Mouse (Mus musculus): ENCODE results near the gene Palld. TPM values are rescaled to one million over a fixed set of nuclear protein-coding genes. Genes with fewer than 3 reads are reported as not detected.
A peak's percentile ranks its signal among the peaks of the same experiment; 100 is the strongest.

Palld gene
- polyA plus RNA-seq, 1 experiment from 2014 or later, result 64.6 TPM

DNA sequence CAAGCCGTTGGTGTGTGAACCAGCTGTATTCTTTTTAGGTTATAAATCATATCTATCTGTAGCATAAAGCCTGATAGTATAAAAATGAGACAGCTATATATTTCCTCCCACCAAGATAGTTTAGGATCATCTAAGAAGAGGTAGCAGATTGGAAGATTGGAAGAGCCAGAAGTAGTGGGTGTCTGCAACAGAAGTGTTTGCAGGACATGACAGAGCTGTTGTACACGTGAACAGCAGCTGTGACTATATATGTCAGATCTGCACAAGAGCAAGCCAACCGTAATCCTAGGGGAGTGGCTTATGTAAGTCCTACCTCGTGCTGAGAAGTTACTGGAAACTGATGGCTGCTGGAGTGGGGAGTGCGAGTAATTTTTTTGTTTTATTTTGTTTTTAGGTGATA lies 240.9 kb downstream of the Palld start:
- Histone ChIP-seq H3K9ac (no peak overlapping the region), H3K4me2 (replicated peaks) (no peak overlapping the region), H3K4me3 (no peak overlapping the region), H3K27me3 (no peaks in the 10 kb centered on the region), H3K27ac (no peak overlapping the region), H3K9me3 (replicated peaks) (no peaks in the 10 kb centered on the region), H3K36me3 (no peaks in the 10 kb centered on the region), H3K4me1 (peaks cover 4% of the 10 kb centered on the region; the same call in 1 of the 2 replicates)
- WGBS, result 91% methylated on average over 5 of the region's 5 CpGs
- ATAC-seq (ENCODE audit: low FRiP score), result no peak

DNA sequence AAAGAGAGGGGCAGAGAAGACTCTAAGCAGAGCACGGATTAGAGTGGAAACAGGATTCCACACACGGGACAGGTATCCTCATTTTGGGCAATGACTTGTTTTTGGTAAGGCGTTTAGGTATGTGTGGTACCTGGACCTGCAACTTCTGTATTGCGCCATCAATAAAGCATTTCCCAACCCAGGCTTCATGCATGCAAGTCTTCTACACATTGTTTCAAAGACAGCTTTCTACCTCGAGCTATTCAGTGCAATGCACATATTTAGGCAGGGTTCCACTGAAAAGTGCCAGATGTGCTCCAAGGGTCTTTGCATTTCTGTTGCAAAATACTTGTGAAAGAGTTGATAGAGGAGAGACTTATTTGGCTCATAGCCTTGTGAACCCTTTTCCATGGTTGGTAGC lies 241.5 kb downstream of the Palld start:
- no peak overlapping the region for H3K27ac ChIP-seq
- no peak for ATAC-seq (ENCODE audit: low FRiP score)
- H3K4me2 ChIP-seq (replicated peaks), result no peak overlapping the region
- no peak overlapping the region for H3K4me3 ChIP-seq
- 93% methylated on average over 5 of the region's 5 CpGs for WGBS
- H3K36me3 ChIP-seq, result no peaks in the 10 kb centered on the region
- no peaks in the 10 kb centered on the region for H3K9me3 ChIP-seq (replicated peaks)
- no peaks in the 10 kb centered on the region for H3K27me3 ChIP-seq
- peaks cover 4% of the 10 kb centered on the region; the same call in 1 of the 2 replicates for H3K4me1 ChIP-seq
- no peak overlapping the region for H3K9ac ChIP-seq

DNA sequence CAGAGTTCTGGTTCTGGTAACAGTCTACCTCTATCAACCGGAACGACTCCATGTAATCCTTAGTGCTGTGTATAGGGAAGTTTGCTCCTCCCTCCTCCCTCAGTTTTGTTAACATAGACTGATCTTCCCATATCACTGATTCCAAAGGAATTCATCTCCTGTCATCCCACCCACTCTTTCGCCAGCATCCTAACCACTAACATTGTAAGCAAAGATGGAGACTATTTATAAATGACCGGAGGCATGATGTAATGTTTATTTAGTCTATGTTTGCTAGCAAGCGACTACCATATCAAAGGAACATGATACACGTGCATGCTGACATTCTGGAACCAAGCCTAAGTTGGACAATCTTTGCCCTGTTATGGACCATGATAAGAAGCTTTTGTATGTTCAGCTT lies 250.5 kb downstream of the Palld start:
- no peak overlapping the region for H3K4me2 ChIP-seq (replicated peaks)
- no peaks in the 10 kb centered on the region for H3K9me3 ChIP-seq (replicated peaks)
- H3K9ac ChIP-seq, result no peak overlapping the region
- no peak overlapping the region for H3K27ac ChIP-seq
- no peaks in the 10 kb centered on the region for H3K27me3 ChIP-seq
- H3K36me3 ChIP-seq, result no peaks in the 10 kb centered on the region
- no peaks in the 10 kb centered on the region for H3K4me1 ChIP-seq
- ATAC-seq (ENCODE audit: low FRiP score), result no peak
- H3K4me3 ChIP-seq, result no peak overlapping the region
- WGBS, result 87% methylated on average over 6 of the region's 6 CpGs

- H3K4me2 ChIP-seq (replicated peaks), result no peak overlapping the region
- H3K4me3 ChIP-seq, result no peak overlapping the region
- 69% methylated on average over 8 of the region's 8 CpGs for WGBS
Observed at GRCm38 (mm10) chr8:61646195-61646835, 256.2 kb downstream of the Palld start.

DNA sequence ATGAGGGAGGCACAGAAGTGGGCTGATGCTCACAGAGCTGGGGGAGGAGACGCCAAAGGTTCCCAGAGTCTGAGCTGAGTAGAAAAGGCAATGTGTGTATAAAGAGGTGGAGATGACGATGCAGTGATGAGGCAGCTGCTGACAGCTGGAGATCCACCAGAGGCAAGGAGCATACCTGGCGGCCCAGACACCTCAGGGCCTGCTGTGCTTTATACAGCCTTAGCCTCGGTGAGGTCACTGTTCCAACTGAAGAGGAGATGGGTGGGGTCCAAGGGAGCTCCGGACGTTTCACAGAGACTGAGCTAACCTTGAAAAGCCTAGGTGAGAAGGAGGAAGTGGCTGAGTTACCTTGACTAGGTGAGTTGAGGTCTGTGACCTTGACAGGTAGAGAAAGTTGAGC lies 256.8 kb downstream of the Palld start:
- no peak overlapping the region for H3K27ac ChIP-seq
- no peak overlapping the region for H3K4me2 ChIP-seq (replicated peaks)
- ATAC-seq (ENCODE audit: low FRiP score), result no peak
- H3K36me3 ChIP-seq, result no peaks in the 10 kb centered on the region
- H3K4me3 ChIP-seq, result no peak overlapping the region
- no peaks in the 10 kb centered on the region for H3K4me1 ChIP-seq
- H3K9ac ChIP-seq, result no peak overlapping the region
- 86% methylated on average over 6 of the region's 6 CpGs for WGBS
- no peaks in the 10 kb centered on the region for H3K9me3 ChIP-seq (replicated peaks)
- H3K27me3 ChIP-seq, result no peaks in the 10 kb centered on the region

More at GRCm38 (mm10) chr8:61646195-61646835, 256.2 kb downstream of the Palld start:
- no peak overlapping the region for H3K9ac ChIP-seq
- ATAC-seq (ENCODE audit: low FRiP score), result no peak
- no peak overlapping the region for H3K27ac ChIP-seq
- H3K4me1 ChIP-seq, result no peaks in the 10 kb centered on the region
- no peaks in the 10 kb centered on the region for H3K9me3 ChIP-seq (replicated peaks)
- no peaks in the 10 kb centered on the region for H3K36me3 ChIP-seq
- H3K27me3 ChIP-seq, result no peaks in the 10 kb centered on the region

- H3K27ac ChIP-seq, result no peak overlapping the region
- WGBS, result 80% methylated on average over 3 of the region's 3 CpGs
- no peak for ATAC-seq (ENCODE audit: low FRiP score)
- no peaks in the 10 kb centered on the region for H3K9me3 ChIP-seq (replicated peaks)
- H3K4me1 ChIP-seq, result peaks cover 4% of the 10 kb centered on the region; the same call in 1 of the 2 replicates
- H3K36me3 ChIP-seq, result no peaks in the 10 kb centered on the region
- no peak overlapping the region for H3K4me3 ChIP-seq
- H3K9ac ChIP-seq, result no peak overlapping the region
- H3K4me2 ChIP-seq (replicated peaks), result no peak overlapping the region
- no peaks in the 10 kb centered on the region for H3K27me3 ChIP-seq
Observed at GRCm38 (mm10) chr8:61643215-61643614, 259.3 kb downstream of the Palld start.

- Histone ChIP-seq H3K4me2 (replicated peaks) (no peak overlapping the region), H3K9ac (no peak overlapping the region), H3K36me3 (no peaks in the 10 kb centered on the region), H3K27me3 (no peaks in the 10 kb centered on the region), H3K9me3 (replicated peaks) (no peaks in the 10 kb centered on the region), H3K4me3 (no peak overlapping the region), H3K4me1 (peaks cover 4% of the 10 kb centered on the region; the same call in 1 of the 2 replicates), H3K27ac (no peak overlapping the region)
- WGBS, result 89% methylated on average over 4 of the region's 4 CpGs
- ATAC-seq (ENCODE audit: low FRiP score), result no peak
Observed at GRCm38 (mm10) chr8:61642358-61642847, 260.1 kb downstream of the Palld start.

DNA sequence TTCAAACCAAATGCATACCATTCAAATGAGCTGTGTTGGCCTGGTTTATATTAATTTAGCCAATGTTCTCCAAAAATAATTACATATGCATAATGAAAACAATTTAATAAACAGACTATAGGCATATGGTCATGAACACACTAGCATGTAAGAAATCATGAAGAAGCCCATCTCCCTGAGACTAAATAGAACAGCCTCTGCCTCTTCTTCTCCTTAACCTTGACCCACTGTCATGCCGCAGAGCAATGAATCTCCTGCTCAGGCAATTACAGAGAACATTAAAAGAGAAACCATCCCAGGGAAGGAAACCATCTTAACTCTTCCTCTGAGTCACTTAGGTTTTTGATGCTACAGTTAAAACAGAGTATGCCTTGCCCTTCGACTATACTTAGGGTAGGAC lies 262.9 kb downstream of the Palld start:
- ATAC-seq (ENCODE audit: low FRiP score), result no peak

GRCm38 (mm10) chr8:61639008-61639407 lies 263.5 kb downstream of the Palld start:
- no peak for ATAC-seq (ENCODE audit: low FRiP score)
- WGBS, result 61% methylated on average over 3 of the region's 3 CpGs
- H3K9ac ChIP-seq, result no peak overlapping the region

More for the DNA sequence above, 262.9 kb downstream of the Palld start:
- H3K4me3 ChIP-seq, result no peak overlapping the region
- no peak overlapping the region for H3K4me2 ChIP-seq (replicated peaks)
- no peaks in the 10 kb centered on the region for H3K27me3 ChIP-seq
- WGBS, result 91% methylated on average over 2 of the region's 2 CpGs
- H3K9me3 ChIP-seq (replicated peaks), result no peaks in the 10 kb centered on the region
- H3K9ac ChIP-seq, result no peak overlapping the region
- no peaks in the 10 kb centered on the region for H3K36me3 ChIP-seq
- no peak overlapping the region for H3K27ac ChIP-seq
- peaks cover 4% of the 10 kb centered on the region; the same call in 1 of the 2 replicates for H3K4me1 ChIP-seq

DNA sequence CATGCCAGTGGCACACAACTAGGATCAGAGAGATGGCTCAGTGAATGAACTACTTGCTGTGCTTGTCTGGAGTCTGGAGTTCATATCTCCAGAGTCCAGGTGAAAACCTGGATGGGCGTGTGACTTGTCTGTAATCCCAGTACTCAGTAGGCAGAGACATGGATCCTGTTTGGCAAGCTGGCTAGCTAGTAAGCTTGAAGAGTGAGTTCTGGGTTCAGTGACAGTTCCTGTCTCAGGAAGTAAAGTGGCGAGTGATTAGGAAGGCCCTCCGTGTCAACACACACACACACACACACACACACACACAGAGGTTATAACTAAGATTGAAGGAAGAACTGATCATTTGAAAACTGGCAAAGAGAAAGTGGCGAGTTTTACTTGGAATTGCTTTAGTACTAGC lies 264.8 kb downstream of the Palld start:
- ATAC-seq (ENCODE audit: low FRiP score), result no peak
- WGBS, result 88% methylated on average over 4 of the region's 4 CpGs

More at GRCm38 (mm10) chr8:61639008-61639407, 263.5 kb downstream of the Palld start:
- no peak overlapping the region for H3K4me3 ChIP-seq
- no peaks in the 10 kb centered on the region for H3K27me3 ChIP-seq
- H3K4me2 ChIP-seq (replicated peaks), result no peak overlapping the region
- H3K36me3 ChIP-seq, result no peaks in the 10 kb centered on the region
- peaks cover 4% of the 10 kb centered on the region; the same call in 1 of the 2 replicates for H3K4me1 ChIP-seq
- H3K27ac ChIP-seq, result peak overlapping the region; percentile 60
- H3K9me3 ChIP-seq (replicated peaks), result no peaks in the 10 kb centered on the region

DNA sequence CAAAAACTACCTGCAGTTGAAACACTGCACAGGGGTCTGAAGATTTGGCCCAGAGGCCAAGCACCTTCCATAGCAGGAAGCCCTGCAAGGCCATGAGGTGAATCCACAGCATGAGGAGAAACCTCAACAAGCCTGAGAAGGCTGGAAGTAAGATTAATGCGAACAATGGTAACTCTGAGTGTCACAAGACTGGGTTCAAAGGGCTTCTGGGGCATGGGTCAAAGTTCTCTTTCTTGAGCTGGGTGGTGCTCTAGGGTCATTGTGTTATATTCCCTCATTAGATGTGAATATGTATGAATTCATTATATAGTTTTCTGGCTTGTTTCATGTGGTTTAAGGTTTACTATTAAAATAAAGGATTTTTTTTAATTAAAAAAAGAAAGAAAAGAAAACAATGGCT lies 267.7 kb downstream of the Palld start:
- Histone ChIP-seq H3K4me2 (replicated peaks) (no peak overlapping the region), H3K27me3 (no peaks in the 10 kb centered on the region), H3K4me3 (no peak overlapping the region), H3K27ac (no peak overlapping the region), H3K9ac (no peak overlapping the region), H3K9me3 (replicated peaks) (no peaks in the 10 kb centered on the region), H3K36me3 (no peaks in the 10 kb centered on the region), H3K4me1 (peaks cover 5% of the 10 kb centered on the region; the same call in 1 of the 2 replicates)
- WGBS, result 64% methylated on average over 1 of the region's 1 CpGs
- ATAC-seq (ENCODE audit: low FRiP score), result no peak

More for the DNA sequence above, 264.8 kb downstream of the Palld start:
- no peaks in the 10 kb centered on the region for H3K9me3 ChIP-seq (replicated peaks)
- no peak overlapping the region for H3K4me3 ChIP-seq
- H3K27me3 ChIP-seq, result no peaks in the 10 kb centered on the region
- no peak overlapping the region for H3K27ac ChIP-seq
- H3K4me1 ChIP-seq, result peaks cover 4% of the 10 kb centered on the region; the same call in 1 of the 2 replicates
- no peak overlapping the region for H3K4me2 ChIP-seq (replicated peaks)
- H3K36me3 ChIP-seq, result no peaks in the 10 kb centered on the region
- H3K9ac ChIP-seq, result no peak overlapping the region

- no peaks in the 10 kb centered on the region for H3K36me3 ChIP-seq
- H3K9ac ChIP-seq, result no peak overlapping the region
- H3K4me1 ChIP-seq, result peaks cover 9% of the 10 kb centered on the region; the same call in 1 of the 2 replicates
- H3K9me3 ChIP-seq (replicated peaks), result no peaks in the 10 kb centered on the region
- H3K4me2 ChIP-seq (replicated peaks), result no peak overlapping the region
- no peak overlapping the region for H3K4me3 ChIP-seq
- ATAC-seq (ENCODE audit: low FRiP score), result no peak
- WGBS, result 53% methylated on average over 2 of the region's 2 CpGs
- H3K27me3 ChIP-seq, result no peaks in the 10 kb centered on the region
- H3K27ac ChIP-seq, result no peak overlapping the region
Observed at GRCm38 (mm10) chr8:61632331-61632730, 270.2 kb downstream of the Palld start.

GRCm38 (mm10) chr8:61629631-61629968 lies 272.9 kb downstream of the Palld start:
- Histone ChIP-seq H3K36me3 (no peaks in the 10 kb centered on the region), H3K4me3 (no peak overlapping the region), H3K4me2 (replicated peaks) (no peak overlapping the region), H3K27ac (peak overlapping the region; percentile 26; the same call in 1 of the 2 replicates), H3K27me3 (no peaks in the 10 kb centered on the region), H3K9me3 (replicated peaks) (no peaks in the 10 kb centered on the region), H3K9ac (no peak overlapping the region), H3K4me1 (peaks cover 9% of the 10 kb centered on the region; the same call in 1 of the 2 replicates)
- ATAC-seq (ENCODE audit: low FRiP score), result no peak
- WGBS, result 56% methylated on average over 1 of the region's 1 CpGs
